Comparison of ENCODE assay signal across 10 mouse cellular contexts in the genomic region with DNA sequence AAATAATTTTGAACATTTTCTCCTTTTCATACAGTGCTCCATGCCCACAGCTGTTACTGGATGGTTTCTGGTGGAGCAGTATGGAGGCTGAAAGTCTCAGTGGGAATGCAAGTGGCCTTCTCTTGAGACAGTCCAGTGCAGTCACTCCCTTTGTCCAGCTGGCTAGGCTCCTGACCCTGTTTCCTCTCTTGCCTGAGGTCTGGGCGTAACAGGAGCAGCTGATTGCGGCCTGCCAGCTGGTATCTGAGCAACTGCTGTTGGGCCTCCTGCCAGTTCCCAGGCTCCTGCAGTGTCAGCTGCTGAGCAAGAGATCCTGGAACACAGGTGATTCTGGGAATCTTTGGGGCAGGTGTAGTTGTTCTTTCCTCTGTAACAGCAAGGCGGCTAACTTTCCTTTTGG.
DNase-seq lines count a peak whose midpoint lies in the region; ATAC-seq and TF ChIP-seq lines count a peak whose summit lies in the region.
"Had no signal": no experiment of that assay in that cellular context is flagged by ENCODE, and none has a peak within 500 bp of the region (broad histone marks: within the 10 kb centered on the region; RNA-seq: fewer than 3 reads in every experiment).

No protein-coding gene starts in this region.

- no peak overlapping the region for H3K4me3 ChIP-seq in limb, embryonic 13.5 days
- H3K4me3 ChIP-seq in limb, embryonic 10.5 days: no peak overlapping the region
- no peak overlapping the region for H3K4me3 ChIP-seq in hindbrain, embryonic 15.5 days
- no peak overlapping the region for H3K4me3 ChIP-seq in forebrain, postnatal 0 days (ENCODE audit: low read depth, low read length)
- H3K4me3 ChIP-seq: limb, embryonic 15.5 days had no signal

- no peak overlapping the region for H3K27ac ChIP-seq in limb, embryonic 13.5 days
- H3K27ac ChIP-seq in limb, embryonic 10.5 days: no peak overlapping the region
- H3K27ac ChIP-seq in hindbrain, embryonic 15.5 days (replicated peaks): no peak overlapping the region
- no peak overlapping the region for H3K27ac ChIP-seq in forebrain, postnatal 0 days (ENCODE audit: low read depth, low read length)
- H3K27ac ChIP-seq: limb, embryonic 15.5 days had no signal

- TF ChIP-seq CTCF in forebrain, postnatal 0 days (IDR thresholded peaks at IDR 0.05; ENCODE audit: low read depth): no peak

- H3K4me2 ChIP-seq in limb, embryonic 13.5 days (replicated peaks): no peak overlapping the region
- no peak overlapping the region for H3K4me2 ChIP-seq in hindbrain, embryonic 15.5 days
- H3K4me2 ChIP-seq in forebrain, postnatal 0 days (ENCODE audit: low read depth): no peak overlapping the region
- H3K4me2 ChIP-seq: limb, embryonic 15.5 days had no signal

- H3K9me3 ChIP-seq in limb, embryonic 13.5 days: no peaks in the 10 kb centered on the region
- no peaks in the 10 kb centered on the region for H3K9me3 ChIP-seq in limb, embryonic 10.5 days (replicated peaks)
- H3K9me3 ChIP-seq in hindbrain, embryonic 15.5 days: no peaks in the 10 kb centered on the region
- no peaks in the 10 kb centered on the region for H3K9me3 ChIP-seq in forebrain, postnatal 0 days (ENCODE audit: low read length)
- H3K9me3 ChIP-seq: limb, embryonic 15.5 days had no signal

- H3K4me1 ChIP-seq in limb, embryonic 13.5 days: no peaks in the 10 kb centered on the region
- no peaks in the 10 kb centered on the region for H3K4me1 ChIP-seq in limb, embryonic 10.5 days
- 0 out of 2 replicates have a peak, but pooled peaks cover 3% of the 10 kb centered on the region for H3K4me1 ChIP-seq in hindbrain, embryonic 15.5 days (replicated peaks)
- H3K4me1 ChIP-seq in forebrain, postnatal 0 days (ENCODE audit: insufficient read depth): no peaks in the 10 kb centered on the region
- H3K4me1 ChIP-seq: limb, embryonic 15.5 days had no signal

- H3K9ac ChIP-seq in limb, embryonic 13.5 days: no peak overlapping the region
- no peak overlapping the region for H3K9ac ChIP-seq in hindbrain, embryonic 15.5 days
- no peak overlapping the region for H3K9ac ChIP-seq in forebrain, postnatal 0 days
- H3K9ac ChIP-seq: limb, embryonic 15.5 days had no signal

- DNase-seq in limb, embryonic 10.5 days (ENCODE audit: low spot score): no peak
- peak; percentile 15 to 44 for DNase-seq in adrenal gland, postnatal 36 days
- peak; percentile 61 for DNase-seq in gastrocnemius, adult 18-20 months (ENCODE audit: low spot score)
- DNase-seq in right cerebral cortex, adult 2 months (ENCODE audit: low spot score in 2 of 2): peak; percentile 2 to 5
- DNase-seq in forebrain, postnatal 0 days: no peak

- 66% methylated on average over 3 of the region's 3 CpGs for WGBS in limb, embryonic 13.5 days
- 83% methylated on average over 3 of the region's 3 CpGs for WGBS in limb, embryonic 10.5 days
- 29% methylated on average over 3 of the region's 3 CpGs for WGBS in hindbrain, embryonic 15.5 days
- 59% methylated on average over 3 of the region's 3 CpGs for WGBS in forebrain, postnatal 0 days

- H3K36me3 ChIP-seq in limb, embryonic 13.5 days: no peaks in the 10 kb centered on the region
- no peaks in the 10 kb centered on the region for H3K36me3 ChIP-seq in limb, embryonic 10.5 days
- H3K36me3 ChIP-seq in hindbrain, embryonic 15.5 days: no peaks in the 10 kb centered on the region
- H3K36me3 ChIP-seq in forebrain, postnatal 0 days (ENCODE audit: insufficient read depth): no peaks in the 10 kb centered on the region
- H3K36me3 ChIP-seq: limb, embryonic 15.5 days had no signal

- no peaks in the 10 kb centered on the region for H3K27me3 ChIP-seq in limb, embryonic 13.5 days
- H3K27me3 ChIP-seq in limb, embryonic 10.5 days (ENCODE audit: low read depth, poor library complexity, severe bottlenecking): no peaks in the 10 kb centered on the region
- H3K27me3 ChIP-seq in hindbrain, embryonic 15.5 days: no peaks in the 10 kb centered on the region
- H3K27me3 ChIP-seq in forebrain, postnatal 0 days (ENCODE audit: insufficient read depth, low read length): no peaks in the 10 kb centered on the region
- H3K27me3 ChIP-seq: limb, embryonic 15.5 days; Patski had no signal

- peak; percentile 73 for ATAC-seq in limb, embryonic 13.5 days (ENCODE audit: low FRiP score, low read depth)
- ATAC-seq in hindbrain, embryonic 15.5 days (ENCODE audit: low FRiP score, low read depth): peak; percentile 81
- no peak for ATAC-seq in forebrain, postnatal 0 days
- no peak for ATAC-seq in monocyte, adult 5-6 weeks (replicated peaks; ENCODE audit: insufficient number of reproducible peaks, low FRiP score, low TSS enrichment, poor library complexity, severe bottlenecking)
- ATAC-seq: Patski had no signal

Comparison
In these comparisons a context has a peak if more than half of its experiments do, and no peak if none do; other contexts are left out.
1. ATAC-seq: peak in limb, embryonic 13.5 days (single experiment) and hindbrain, embryonic 15.5 days (single experiment); none in forebrain, postnatal 0 days (single experiment) and monocyte, adult 5-6 weeks (single experiment).
2. DNase-seq: peak in adrenal gland, postnatal 36 days (2 of 2), gastrocnemius, adult 18-20 months (single experiment) and right cerebral cortex, adult 2 months (2 of 2); none in limb, embryonic 10.5 days (single experiment) and forebrain, postnatal 0 days (single experiment).